Mouse (Mus musculus): Measurements from ENCODE around the gene Acap1.

- TF ChIP-seq EP300 (IDR thresholded peaks at IDR 0.05; ENCODE audit: low read depth) (no peak), CTCF (IDR thresholded peaks at IDR 0.05; ENCODE audit: low read depth) (no peak)
Observed at GRCm38 (mm10) chr11:69911701-69912100, 16.4 kb upstream of the Acap1 start.
